Mouse (Mus musculus) intestine, embryonic 16.5 days (tissue): ENCODE results near the gene Hist1h4j. TPM values are rescaled to one million over a fixed set of nuclear protein-coding genes. Genes with fewer than 3 reads are reported as not detected.
"Not testable (repeated sequence)": the region's sequence is repeated elsewhere in the genome, so short reads cannot be mapped to it uniquely, and the experiment has no call there.

Experiments used
- ATAC-seq: fragments of 200-750 bp; cut with Nextera tagmentation; 2 replicates; pipeline ENCODE4 v1.8.0; 2017; ENCODE audit warnings: moderate TSS enrichment, moderate library complexity
- H3K27ac ChIP-seq: fragments of 300-500 bp; sonication (generic); 2 replicates; pipeline ENCODE4 v1.5.1; 2014; ENCODE audit warnings: mild to moderate bottlenecking, low read length
- H3K27me3 ChIP-seq: fragments of 300-500 bp; sonication (generic); replicated peaks from 2 replicates; pipeline ENCODE4 v1.6.1; 2014; ENCODE audit warnings: low read length, control low read depth, mixed read lengths; ENCODE audit not compliant: control insufficient read depth, insufficient read depth
- H3K36me3 ChIP-seq: fragments of 300-500 bp; sonication (generic); 2 replicates; pipeline ENCODE4 v1.6.1; 2014; ENCODE audit warnings: low read length, control low read depth; ENCODE audit not compliant: control insufficient read depth, insufficient read depth
- H3K4me1 ChIP-seq: fragments of 300-500 bp; sonication (generic); 2 replicates; pipeline ENCODE4 v1.6.1; 2014; ENCODE audit warnings: low read length, control low read depth, mixed read lengths; ENCODE audit not compliant: control insufficient read depth, insufficient read depth
- H3K4me2 ChIP-seq: fragments of 300-500 bp; sonication (generic); 2 replicates; pipeline ENCODE4 v1.6.1; 2014; ENCODE audit warnings: low read depth, low read length, control low read depth
- H3K4me3 ChIP-seq: fragments of 300-500 bp; sonication (generic); 2 replicates; pipeline ENCODE4 v1.5.1; 2014; ENCODE audit warnings: mild to moderate bottlenecking, low read length
- H3K9ac ChIP-seq: fragments of 300-500 bp; sonication (generic); 2 replicates; pipeline ENCODE4 v1.6.1; 2014; ENCODE audit warnings: low read depth, low read length
- H3K9me3 ChIP-seq: fragments of 300-500 bp; sonication (generic); 2 replicates; pipeline ENCODE4 v1.6.1; 2016; ENCODE audit warnings: low read length, control low read depth; ENCODE audit not compliant: control insufficient read depth
- WGBS: fragments of 180-500 bp; shearing (Covaris S2); extraction: QIAGEN DNeasy Blood & Tissue Kit; methylation state at CpG from one replicate; pipeline ENCODE4 v1.1.7; 2014; 5-methylcytosine and 5-hydroxymethylcytosine counted together
- polyA plus RNA-seq: library from polyadenylated mRNA; unstranded; fragments of >200 nt; fragmentation: Nextera tagmentation; extraction: Ambion mirVana; gene quantifications from 2 replicates; pipeline ENCODE4 v1.2.1, GENCODE M21; 2015

The Hist1h4j gene
- 0.66 and 2.1 TPM in 2 replicates for polyA plus RNA-seq

- H3K27me3 ChIP-seq, H3K36me3 ChIP-seq, H3K4me1 ChIP-seq, H3K9me3 ChIP-seq: not testable (repeated sequence)
- ATAC-seq: peak; percentile 93
- Histone ChIP-seq H3K27ac (peak within 1 kb of the TSS; percentile 76), H3K4me3 (peak within 1 kb of the TSS; percentile 57), H3K9ac (peak within 1 kb of the TSS; percentile 67), H3K4me2 (peak within 1 kb of the TSS; percentile 70)
- under 1% methylated on average over 37 of the region's 56 CpGs for WGBS
Observed at GRCm38 (mm10) chr13:21734906-21735767, at the start of gene Hist1h4j. Gene Hist1h4j (plus strand): TSS chr13:21735064.

- no peak within 1 kb of the TSS for H3K4me2 ChIP-seq
- ATAC-seq: no peak
- no peaks in the 10 kb centered on the region for H3K27me3 ChIP-seq
- no peak within 1 kb of the TSS for H3K9ac ChIP-seq
- no peak within 1 kb of the TSS for H3K27ac ChIP-seq
- H3K4me1 ChIP-seq: no peaks in the 10 kb centered on the region
- H3K4me3 ChIP-seq: no peak within 1 kb of the TSS
- H3K36me3 ChIP-seq: no peaks in the 10 kb centered on the region
- H3K9me3 ChIP-seq: no peaks in the 10 kb centered on the region
Observed at GRCm38 (mm10) chr13:21697811-21698210, 37.1 kb upstream of the Hist1h4j start, which contains the start of gene Olfr1359. Gene Olfr1359 (plus strand): TSS chr13:21698111.

GRCm38 (mm10) chr13:21706669-21707068 lies 28.2 kb upstream of the Hist1h4j start:
- H3K4me1 ChIP-seq: no peaks in the 10 kb centered on the region
- H3K9me3 ChIP-seq: no peaks in the 10 kb centered on the region
- no peak overlapping the region for H3K4me2 ChIP-seq
- no peak for ATAC-seq
- no peaks in the 10 kb centered on the region for H3K27me3 ChIP-seq
- no peaks in the 10 kb centered on the region for H3K36me3 ChIP-seq
- H3K27ac ChIP-seq: no peak overlapping the region
- H3K4me3 ChIP-seq: no peak overlapping the region
- WGBS: 74% methylated on average over 4 of the region's 4 CpGs
- no peak overlapping the region for H3K9ac ChIP-seq

- H3K4me2 ChIP-seq: peak overlapping the region; percentile 30; the same call in 1 of the 2 replicates
- peaks cover 4% of the 10 kb centered on the region for H3K4me1 ChIP-seq
- H3K4me3 ChIP-seq: peak overlapping the region; percentile 62
- H3K27ac ChIP-seq: peak overlapping the region; percentile 77
- under 1% methylated on average over 32 of the region's 32 CpGs for WGBS
- H3K9me3 ChIP-seq: no peaks in the 10 kb centered on the region
- no peaks in the 10 kb centered on the region for H3K36me3 ChIP-seq
- peak; percentile 87 for ATAC-seq
- H3K9ac ChIP-seq: peak overlapping the region; percentile 72
- H3K27me3 ChIP-seq: no peaks in the 10 kb centered on the region
Observed at GRCm38 (mm10) chr13:21710031-21710711, 24.7 kb upstream of the Hist1h4j start.

GRCm38 (mm10) chr13:21710821-21711525 lies 23.9 kb upstream of the Hist1h4j start:
- H3K4me1 ChIP-seq: peaks cover 8% of the 10 kb centered on the region
- peak overlapping the region; percentile 63 for H3K9ac ChIP-seq
- peak overlapping the region; percentile 76 for H3K4me2 ChIP-seq
- ATAC-seq: peak; percentile 82
- peak overlapping the region; percentile 59 for H3K4me3 ChIP-seq
- H3K27me3 ChIP-seq: no peaks in the 10 kb centered on the region
- no peaks in the 10 kb centered on the region for H3K9me3 ChIP-seq
- 2% methylated on average over 22 of the region's 22 CpGs for WGBS
- H3K36me3 ChIP-seq: no peaks in the 10 kb centered on the region
- H3K27ac ChIP-seq: peak overlapping the region; percentile 15; the same call in 1 of the 2 replicates

- Histone ChIP-seq H3K27me3 (no peaks in the 10 kb centered on the region), H3K9me3 (no peaks in the 10 kb centered on the region), H3K4me2 (peak overlapping the region; percentile 76), H3K9ac (no peak overlapping the region), H3K27ac (no peak overlapping the region), H3K36me3 (no peaks in the 10 kb centered on the region), H3K4me3 (peak overlapping the region; percentile 59), H3K4me1 (peaks cover 8% of the 10 kb centered on the region)
- ATAC-seq: no peak
- WGBS: 28% methylated on average over 4 of the region's 4 CpGs
Observed at GRCm38 (mm10) chr13:21711698-21712097, 23.2 kb upstream of the Hist1h4j start.

- H3K27me3 ChIP-seq: no peaks in the 10 kb centered on the region
- peaks cover 15% of the 10 kb centered on the region for H3K4me1 ChIP-seq
- peak overlapping the region; percentile 88 for H3K4me2 ChIP-seq
- peak overlapping the region; percentile 68 for H3K9ac ChIP-seq
- no peak for ATAC-seq
- H3K9me3 ChIP-seq: no peaks in the 10 kb centered on the region
- peak overlapping the region; percentile 91 for H3K27ac ChIP-seq
- H3K36me3 ChIP-seq: no peaks in the 10 kb centered on the region
- H3K4me3 ChIP-seq: peak overlapping the region; percentile 48
- WGBS: 0% methylated on average over 7 of the region's 7 CpGs
Observed at GRCm38 (mm10) chr13:21714725-21715124, 20.1 kb upstream of the Hist1h4j start.

- Histone ChIP-seq H3K36me3 (no peaks in the 10 kb centered on the region), H3K4me3 (peak overlapping the region; percentile 48), H3K4me2 (peak overlapping the region; percentile 88), H3K9ac (peak overlapping the region; percentile 68), H3K9me3 (no peaks in the 10 kb centered on the region), H3K4me1 (peaks cover 16% of the 10 kb centered on the region), H3K27me3 (no peaks in the 10 kb centered on the region), H3K27ac (peak overlapping the region; percentile 91)
- ATAC-seq: no peak
- WGBS: under 1% methylated on average over 20 of the region's 22 CpGs
Observed at GRCm38 (mm10) chr13:21715131-21715863, 19.6 kb upstream of the Hist1h4j start.
